Mouse (Mus musculus): ENCODE results near the gene Cops8. TPM values are rescaled to one million over a fixed set of nuclear protein-coding genes. Genes with fewer than 3 reads are reported as not detected.

The Cops8 gene
- polyA plus RNA-seq (2015; fragmentation: Nextera tagmentation; extraction: Ambion mirVana), result 67.5 and 101 TPM in 2 replicates

DNA sequence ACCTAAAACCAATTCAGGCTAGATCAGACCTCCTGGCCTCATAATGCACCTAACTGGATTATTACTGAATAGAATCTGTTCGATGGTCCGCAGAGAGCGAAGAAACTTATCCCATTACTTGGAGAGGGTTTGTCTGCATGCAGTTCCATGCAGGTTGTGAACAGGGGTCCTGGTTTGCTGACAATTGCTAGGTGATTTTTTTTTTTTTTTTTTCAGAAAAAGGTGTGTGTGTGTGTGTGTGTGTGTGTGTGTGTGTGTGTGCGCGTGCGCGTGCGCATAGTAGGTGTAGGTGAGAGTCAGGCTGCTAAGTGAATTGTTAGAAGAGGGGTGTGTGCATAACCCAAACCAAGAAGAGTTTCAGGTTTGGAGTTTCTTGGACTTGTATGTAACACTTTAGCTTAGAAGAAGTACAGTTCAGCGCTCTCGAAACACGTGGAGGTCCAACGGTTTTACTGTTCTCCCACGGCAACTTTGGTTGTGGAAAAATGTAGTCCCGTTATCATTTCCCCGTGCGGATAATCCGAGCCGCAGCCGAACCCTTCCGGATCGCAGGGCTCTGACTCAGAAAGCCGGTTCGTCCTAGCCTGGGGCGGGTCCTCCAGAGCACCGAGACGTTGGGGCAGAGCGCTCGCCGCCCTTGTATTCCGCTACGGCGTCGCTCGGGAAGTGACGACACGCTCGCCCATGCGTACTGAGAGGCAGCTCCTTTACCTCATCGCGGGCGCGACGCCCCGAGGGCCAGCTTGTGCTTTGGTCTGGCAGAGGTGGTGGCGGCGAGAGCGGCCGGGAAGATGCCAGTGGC lies at the start of gene Cops8:
Gene Cops8 (plus strand): TSS at position 223 of the 802 bp plus-strand sequence.

Other genes with a start within 250 kb of the Cops8 start
- 28.6 and 46.6 TPM in 2 replicates for gene Col6a3, start 241.0 kb downstream of the Cops8 start, polyA plus RNA-seq (2015; fragmentation: Nextera tagmentation; extraction: Ambion mirVana)

All from adrenal gland, postnatal 0 days (tissue).